Mouse (Mus musculus) T-helper 2 cell (primary cell): ENCODE measurements around the gene 1110008P14Rik.
"Not testable (repeated sequence)": the region's sequence is repeated elsewhere in the genome, so short reads cannot be mapped to it uniquely, and the experiment has no call there.

Experiments used
- in situ Hi-C: fragments of 300-600 bp; cut with MboI, MseI; formaldehyde crosslinking; loops from one replicate; pipeline ENCODE4 v1.15.1; 2025; ENCODE audit warnings: high pct_unique_total_duplicates

1110008P14Rik gene

DNA sequence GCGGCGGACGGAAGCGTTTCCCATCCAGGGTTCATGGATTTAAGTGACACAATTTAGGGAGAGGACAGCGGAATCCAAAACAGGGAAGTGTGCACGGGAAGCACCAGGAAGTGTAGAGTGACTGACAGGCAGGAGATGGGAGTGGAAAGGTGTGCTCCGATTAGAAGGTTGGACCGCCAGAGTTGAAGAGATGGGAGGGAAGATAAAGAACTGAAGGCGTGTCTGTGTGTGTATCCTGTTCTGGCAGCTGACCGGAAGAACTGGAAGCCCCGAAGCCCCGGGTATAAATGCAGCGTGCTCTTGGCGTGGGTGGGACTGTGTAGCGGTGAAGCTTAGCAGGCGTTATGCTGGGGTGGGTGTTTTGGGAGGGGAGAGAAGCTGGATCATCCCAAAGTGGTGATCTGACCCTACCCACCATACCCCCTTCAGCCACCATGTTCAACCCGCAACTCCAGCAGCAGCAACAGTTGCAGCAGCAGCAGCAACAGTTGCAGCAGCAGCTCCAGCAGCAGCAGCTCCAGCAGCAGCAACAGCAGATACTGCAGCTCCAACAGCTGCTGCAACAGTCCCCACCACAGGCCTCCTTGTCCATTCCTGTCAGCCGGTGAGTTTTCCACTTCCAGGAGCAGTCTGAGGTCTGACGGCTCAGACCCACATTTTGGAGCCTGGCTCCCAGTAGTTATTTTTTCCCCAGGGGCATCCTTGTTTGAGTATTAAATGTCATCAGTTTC, 18.2 kb downstream of the 1110008P14Rik start:
- in situ Hi-C loops: no loop called here

DNA sequence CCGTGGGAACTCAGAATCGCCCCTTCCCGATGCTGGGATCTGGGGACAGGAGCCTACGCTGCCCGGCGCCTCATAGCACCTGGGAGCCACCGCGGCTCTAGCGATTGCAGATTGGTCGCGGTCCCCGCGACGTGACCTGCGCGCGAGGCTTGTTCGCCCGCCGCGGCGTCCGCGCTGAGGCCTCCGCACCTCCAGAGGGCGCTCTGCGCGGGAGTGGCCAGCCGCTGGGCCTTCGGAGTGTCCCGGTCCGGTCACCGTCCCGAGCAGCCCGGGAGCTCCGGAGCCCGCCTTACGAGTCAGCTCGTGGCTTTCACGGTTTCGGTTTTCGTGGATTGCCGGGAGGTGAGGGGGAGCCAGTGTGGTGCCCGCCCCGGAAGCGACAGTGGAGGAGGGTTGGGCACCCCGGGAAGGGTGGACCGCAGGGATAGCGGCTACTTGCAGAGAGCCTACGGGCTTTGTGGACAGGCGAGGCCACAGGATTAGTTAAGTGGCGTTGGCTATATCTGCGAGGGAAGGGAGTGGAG, 18.9 kb downstream of the 1110008P14Rik start:
- in situ Hi-C loops: no loop called here

DNA sequence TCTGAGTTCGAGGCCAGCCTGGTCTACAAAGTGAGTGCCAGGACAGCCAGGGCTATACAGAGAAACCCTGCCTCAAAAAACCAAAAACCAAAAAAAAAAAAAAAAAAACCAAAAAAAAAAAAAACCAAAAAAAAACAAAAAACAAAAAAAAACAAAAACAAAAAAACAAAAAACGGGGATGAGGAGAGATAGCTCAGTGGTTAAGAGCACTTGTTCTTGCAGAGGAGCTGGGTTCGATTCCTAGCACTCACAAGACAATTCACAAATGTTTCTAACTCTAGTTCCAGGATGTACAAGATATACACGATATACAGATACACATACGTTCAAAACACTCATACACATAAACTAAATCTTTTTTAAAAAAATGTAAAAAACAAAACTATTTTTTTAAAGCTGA, 19.5 kb downstream of the 1110008P14Rik start:
- in situ Hi-C loops: not testable (repeated sequence)

DNA sequence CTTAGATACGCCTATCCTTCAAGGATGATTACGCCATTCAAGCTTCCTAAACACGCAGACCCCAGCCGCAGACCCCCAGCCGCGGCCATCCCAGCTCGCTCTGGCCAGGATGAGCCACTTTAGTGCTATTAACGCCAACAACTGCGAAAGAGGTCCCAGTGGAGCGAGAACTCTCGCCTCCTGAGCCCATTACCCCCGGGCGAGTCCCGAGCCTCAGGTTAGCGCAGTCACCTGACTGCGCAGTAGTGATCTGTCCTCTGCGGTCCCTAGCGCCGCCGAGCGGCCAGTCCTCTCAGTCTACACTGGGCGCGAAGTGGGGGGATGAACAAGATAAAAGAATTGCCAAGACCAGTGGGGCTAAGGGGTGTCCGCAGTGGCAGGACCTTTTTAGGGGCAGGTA, 20.3 kb downstream of the 1110008P14Rik start:
- in situ Hi-C loops: no loop called here

DNA sequence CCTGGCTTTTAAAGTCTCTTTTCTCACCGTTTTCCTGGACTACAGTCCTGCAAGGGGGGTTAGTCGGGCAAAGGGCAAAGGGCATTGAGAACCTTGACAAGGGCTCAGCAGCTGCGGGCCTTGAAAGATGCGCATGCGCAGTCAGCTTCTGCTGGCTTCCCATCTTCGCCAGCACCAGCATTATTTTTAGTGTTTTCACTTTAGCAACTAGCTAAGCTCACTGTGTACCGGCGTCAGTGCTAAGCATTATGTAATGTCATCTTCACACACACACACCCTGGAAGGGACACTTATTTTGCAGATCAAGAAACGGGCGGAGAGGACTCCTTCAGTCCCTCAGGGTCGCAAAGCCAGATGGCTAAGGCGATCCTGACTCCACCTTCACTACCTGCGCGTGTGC, 21.0 kb downstream of the 1110008P14Rik start:
- in situ Hi-C loops: no loop called here

DNA sequence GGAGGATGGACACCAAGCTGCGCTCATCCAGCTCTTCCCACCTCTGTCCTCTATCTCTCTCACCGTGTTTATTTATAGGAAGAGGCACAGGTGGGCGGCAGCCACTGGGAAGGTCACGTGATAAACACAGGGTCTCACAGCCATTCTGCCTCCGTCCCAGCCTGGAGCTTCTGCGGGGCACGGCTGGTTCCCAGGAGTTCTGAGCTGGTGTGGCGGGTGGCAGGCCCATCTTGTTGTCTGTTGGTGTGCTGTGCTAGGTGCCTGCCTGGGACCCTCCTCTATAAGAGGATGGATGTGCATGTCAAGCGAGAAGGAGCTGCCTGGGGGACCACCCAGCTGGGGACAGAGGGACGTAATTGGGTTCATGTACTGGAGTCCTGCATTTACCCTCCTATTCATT, 23.4 kb downstream of the 1110008P14Rik start:
- in situ Hi-C loops: no loop called here

DNA sequence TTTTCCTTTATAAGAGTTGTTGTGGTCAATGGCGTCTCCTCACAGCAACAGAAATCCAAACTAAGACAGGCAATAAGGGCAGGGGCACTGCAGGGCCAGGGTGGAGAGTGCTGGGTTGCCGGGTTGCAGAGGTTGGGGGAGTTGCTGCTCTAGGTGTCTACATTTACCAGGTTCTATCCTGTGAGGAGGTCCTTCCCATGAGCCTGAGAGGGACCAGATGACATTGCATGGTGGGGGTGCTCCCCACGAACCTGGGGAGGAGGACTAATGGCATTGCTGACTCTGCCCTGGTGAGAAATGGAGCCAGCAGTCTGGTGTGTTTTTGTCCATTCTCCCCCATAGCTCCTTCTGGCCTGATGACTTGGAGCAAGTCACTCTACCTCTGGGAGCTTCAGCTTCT, 24.0 kb downstream of the 1110008P14Rik start:
- in situ Hi-C loops: no loop called here

DNA sequence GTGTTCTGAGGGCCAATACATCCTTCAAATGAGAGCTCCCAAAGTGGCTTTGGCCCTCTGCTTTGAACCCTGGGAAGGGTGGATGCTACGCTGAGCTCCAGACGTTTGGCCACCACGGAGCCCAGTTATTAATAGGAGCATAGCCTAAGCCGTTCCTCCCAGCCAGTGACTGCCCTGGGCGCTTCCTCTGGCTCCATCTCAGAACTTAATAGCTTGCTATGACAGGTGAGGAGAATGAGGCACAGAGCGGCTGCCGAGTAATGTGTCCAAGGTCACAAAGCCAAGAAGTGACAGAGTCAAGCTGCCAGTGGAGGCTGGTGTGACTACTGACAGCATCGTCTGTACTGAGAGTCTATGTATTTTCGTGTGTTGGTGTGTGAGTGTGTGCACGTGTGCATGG, 25.5 kb downstream of the 1110008P14Rik start:
- in situ Hi-C loops: no loop called here

DNA sequence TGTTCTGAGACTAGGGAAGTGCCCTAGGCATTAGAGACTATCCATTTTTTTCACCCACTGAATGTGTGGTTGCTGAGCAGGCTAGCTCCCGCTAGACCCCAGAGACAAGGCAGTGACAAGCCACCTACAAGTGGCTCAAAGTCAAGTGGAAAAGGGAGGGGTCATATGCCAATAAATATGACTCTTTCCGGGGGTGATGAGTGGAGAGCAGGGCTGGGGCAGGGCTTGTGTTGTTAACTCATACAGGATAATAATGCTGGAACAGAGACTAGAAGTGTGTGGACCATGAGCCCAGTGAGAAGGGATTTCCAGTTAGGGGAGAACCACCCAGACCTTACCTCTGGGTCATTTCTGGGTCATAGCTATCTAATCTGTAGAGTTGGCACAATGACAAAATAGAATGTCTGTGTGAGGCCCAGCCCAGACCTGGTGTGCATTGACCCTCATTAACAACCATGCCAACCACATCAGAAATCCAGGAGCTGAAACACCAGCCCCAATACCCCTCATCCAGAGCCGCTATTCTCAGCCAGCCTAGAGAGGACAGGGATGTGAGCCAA, 27.3 kb downstream of the 1110008P14Rik start:
- in situ Hi-C loops: no loop called here

DNA sequence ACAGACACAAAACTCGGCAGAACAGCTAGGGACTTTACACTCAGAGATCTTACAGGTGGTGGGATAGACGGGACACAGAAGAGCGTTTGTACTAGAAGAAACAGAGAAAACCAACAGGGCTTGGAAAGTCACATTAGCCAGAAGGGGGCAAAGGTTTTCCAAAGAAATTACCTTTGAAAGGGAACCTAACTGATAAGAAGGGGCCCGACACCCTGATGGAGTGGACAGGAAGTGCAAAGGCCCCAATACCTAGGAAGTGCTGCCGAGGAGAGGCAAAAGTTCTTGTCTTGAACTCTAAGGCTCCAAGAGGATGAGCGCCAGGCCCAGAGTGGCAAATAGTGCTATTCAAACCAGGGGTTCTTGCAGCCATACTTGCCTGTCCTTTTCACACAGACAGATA, 27.9 kb downstream of the 1110008P14Rik start:
- in situ Hi-C loops: no loop called here

DNA sequence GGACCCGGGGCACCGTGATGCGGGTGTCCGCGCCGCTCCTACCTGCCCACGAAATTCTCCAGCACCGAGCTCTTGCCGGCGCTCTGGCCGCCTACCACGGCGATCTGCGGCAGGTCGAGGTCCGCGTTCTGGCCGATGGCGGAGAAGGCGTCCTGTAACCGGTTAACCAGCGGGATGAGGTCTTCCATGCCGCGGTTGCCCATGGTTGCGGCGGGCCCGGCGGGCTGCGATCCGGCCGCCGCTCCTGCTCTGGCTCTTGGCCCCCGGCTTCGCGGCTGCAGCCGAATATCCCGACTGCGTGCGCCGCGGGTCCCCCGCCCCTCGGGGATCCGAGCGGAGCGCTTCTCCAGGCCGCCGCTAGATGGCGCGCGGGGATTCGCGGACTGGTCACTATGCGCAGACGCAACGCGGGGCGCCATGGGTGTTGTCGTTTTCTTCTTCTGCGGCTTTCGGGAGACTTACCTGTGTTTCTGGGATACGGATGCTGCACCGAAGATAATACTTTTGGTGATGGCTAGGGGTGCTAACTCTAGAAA, 28.7 kb downstream of the 1110008P14Rik start, which contains the start of gene Dnm1:
Gene Dnm1, minus strand, starts transcription at position 332 of the 536 bp plus-strand sequence.
- in situ Hi-C loops: no loop called here

DNA sequence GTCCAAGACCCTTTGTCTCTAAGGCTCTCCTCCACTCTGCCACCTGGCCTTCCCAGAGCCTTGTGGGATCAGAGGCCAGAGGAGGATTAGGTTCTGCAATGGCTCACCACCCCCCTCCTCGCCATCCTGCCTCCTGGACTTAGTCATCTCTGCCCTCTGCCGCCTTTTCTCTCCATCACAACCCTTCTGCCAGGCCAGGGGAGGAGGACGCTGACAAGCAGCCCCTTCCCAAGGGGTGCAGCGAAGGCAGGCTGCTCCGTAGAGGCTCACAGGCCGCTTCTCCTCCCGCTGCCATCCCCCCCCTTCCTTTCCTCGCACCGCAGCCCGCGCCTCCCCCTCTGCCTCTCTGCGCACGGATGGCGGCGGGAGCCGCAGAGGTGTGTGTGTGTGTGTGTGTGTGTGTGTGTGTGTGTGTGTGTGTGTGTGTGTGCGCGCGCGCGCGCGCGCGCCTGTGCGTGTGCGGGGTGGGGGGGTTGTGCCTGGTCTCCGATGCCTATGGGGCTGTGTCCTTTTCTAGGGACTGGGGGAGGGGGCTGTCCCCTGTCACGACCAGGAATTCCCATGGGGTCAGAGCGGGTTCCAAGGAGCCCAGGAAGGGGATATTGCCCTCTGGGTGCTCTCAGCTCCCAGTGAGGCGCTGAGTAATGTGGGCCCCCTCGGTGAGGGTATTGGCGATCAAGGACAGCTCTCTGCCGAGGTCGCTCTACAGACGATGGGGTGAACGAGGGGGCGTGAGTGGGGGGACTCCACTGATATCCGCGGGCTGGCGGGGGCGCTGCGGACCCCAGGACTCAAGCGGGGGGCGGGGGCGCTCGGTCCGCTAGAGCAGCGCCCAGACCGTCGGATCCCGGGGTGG, 29.4 kb downstream of the 1110008P14Rik start, which contains the start of gene Ciz1:
Gene Ciz1, plus strand, starts transcription at position 177 of the 856 bp plus-strand sequence.
- in situ Hi-C loops: no loop called here

DNA sequence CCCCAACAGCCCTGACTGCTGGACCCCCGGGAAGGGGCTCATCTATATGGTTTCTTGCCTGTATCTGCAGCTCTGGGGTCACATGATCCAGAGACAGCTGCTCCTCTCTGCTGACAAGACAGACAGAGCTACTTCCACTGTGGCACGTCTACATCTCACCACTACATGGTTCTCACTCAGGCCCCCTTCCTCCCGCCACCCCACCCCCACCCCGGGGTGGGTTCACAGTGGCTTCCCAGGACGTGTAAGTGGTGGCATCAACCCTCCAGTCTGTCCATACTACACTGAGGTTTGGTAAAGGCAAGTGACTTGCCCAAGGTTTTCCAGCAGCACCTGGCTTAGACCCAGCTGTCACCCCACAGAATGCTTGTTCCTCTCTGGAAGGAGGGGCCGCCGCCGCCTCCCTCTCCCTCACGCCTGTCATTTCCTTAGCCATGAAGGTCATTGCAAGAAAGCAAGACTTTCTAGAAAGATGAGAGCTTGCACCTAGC, 30.2 kb downstream of the 1110008P14Rik start:
- in situ Hi-C loops: no loop called here

DNA sequence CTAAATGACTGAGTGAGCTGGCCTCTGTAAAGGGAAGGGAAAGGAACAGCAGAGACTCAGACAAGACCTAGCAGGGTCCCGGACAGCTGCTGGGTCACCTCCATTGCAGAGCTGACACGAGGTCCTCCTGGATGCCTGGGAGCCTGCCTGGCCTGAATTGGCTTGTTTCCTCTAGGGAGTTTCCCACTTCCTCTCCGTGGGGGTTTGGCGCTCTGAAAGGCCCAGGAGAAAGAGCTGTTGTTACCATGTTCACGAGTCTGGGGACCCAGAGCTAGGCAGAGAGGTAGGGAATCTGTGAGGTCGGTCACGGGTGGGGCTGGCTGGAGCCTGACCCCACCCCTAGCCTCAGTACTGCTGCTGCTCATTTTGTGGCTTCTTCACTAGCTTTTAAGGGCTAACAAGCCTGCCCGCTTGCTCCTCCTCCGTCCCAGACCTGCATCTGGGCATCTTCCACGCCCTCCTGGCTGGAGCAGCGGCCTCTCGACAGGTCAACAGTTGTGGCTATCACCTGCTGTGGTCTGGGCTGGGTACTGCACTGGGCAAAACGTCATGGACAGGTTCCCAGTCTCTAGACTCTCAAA, 31.2 kb downstream of the 1110008P14Rik start:
- in situ Hi-C loops: no loop called here

DNA sequence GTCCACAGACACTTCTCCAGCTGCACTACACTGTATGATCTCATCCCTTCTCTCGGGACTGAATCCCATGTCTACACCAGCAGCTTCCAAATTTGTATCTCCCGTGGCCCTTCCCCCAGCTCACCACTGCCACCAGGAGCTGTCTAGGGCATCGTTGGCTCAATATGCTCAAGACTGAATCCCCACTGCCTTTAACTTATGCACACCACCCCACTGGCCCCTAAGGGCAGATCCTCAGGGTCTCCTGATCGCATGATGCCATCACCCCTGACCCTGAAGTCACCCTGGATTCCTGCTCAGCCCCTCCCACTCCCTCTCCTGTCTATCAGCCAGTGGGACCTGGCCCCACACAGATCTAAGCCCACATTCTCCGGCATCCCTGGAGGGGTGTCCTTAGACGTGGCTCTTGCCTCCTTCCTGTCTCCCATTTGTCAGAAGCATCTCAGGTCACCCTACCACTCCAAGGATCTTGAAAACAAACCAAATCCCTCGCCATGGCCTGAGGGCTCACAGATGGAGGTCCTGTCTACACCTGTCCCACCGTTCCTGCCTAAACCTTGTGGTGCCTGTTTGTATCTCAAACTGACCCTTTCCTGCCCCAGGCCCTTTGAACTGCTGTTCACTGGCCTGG, 32.0 kb downstream of the 1110008P14Rik start:
- in situ Hi-C loops: no loop called here

DNA sequence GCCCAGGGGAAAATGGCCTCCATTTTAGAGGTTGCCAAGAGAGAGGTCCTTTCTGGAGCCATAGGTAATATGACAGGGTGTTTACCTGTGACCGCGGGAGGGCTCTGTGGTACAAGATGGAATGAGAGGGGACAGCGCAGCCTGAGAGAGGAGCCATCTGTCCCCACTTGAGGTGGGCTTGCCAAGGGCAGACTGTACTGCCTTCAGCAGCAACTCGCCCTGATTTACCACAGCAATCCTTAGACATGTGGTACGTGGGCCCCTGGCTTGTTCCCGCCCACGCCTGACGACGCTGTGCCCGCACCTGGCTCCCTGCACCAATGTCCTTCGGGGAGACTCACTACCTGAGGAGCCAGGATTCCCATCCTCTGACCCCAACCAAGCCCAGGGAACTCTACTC, 33.4 kb downstream of the 1110008P14Rik start:
- in situ Hi-C loops: no loop called here

DNA sequence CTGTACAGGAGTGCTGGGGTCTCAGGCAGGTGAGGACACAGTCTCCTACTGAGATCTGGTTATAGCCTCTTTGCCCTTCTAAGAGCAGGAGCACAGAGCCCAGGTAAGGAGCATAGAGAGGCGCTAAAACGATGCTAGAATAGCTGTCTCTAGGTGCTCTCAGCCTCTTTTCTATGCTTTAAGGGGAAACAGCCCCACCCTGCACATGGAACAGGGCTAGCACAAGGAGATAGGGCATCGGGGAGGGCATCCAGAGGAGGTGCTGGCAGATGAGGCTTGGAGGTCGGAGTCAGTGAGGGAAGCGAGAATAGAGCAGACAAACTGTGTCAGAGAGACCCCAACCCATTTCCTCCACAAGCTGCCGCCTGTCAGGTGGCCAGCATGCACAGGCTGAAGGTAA, 34.7 kb downstream of the 1110008P14Rik start:
- in situ Hi-C loops: no loop called here

DNA sequence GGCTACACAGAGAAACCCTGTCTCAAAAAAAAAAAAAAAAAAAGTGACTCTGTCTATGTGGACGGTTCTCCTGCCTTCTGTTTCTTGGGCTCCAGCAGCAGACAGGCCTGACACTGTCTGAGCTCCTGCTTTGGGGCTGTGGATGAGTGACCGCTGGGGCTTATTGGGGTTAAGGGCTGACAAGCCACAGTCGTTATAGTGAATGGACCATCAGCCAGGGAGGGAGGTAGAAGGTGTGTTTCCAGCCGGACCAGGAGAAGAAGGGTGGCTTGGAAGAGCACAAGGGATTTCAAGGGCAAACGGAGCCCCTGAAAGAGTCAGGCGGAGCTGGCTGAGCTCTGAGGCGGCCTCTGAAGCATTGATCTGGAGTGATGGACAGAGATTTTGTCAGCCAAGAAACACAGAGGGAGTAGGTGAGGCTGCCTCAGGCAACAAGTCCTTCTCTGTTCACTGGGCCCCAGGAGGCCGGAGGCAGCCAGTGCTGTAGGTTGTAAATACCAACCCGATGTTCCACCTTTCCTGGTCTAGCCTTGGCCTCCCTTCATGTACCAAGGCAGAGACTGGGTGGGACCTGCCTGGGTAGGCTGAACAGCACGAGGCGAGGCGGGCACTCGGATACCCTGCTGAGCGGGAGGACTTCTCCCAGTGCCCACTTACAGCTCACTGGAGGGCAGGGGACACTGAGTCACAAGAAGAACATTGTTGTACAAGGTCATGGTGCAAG, 37.0 kb downstream of the 1110008P14Rik start:
- in situ Hi-C loops: no loop called here

DNA sequence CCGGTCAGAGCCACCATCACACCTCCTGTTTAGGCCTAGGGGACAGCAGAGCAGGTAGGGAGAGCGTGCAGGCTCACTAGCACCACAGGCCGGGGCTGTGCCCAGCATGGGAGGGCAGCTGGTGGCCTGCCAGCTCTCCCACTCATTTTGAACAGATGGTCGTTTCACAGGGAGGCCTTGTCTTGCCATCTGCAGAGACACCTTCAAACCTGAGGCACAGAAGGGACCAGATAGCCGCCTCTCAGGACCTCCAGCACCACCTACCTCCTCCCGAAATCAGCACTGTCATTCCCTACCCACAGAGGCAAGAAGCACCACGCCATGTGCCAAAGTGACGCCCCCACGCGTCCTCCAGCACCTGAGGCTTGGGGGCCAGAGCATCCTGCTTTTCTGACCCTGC, 37.7 kb downstream of the 1110008P14Rik start:
- in situ Hi-C loops: no loop called here

DNA sequence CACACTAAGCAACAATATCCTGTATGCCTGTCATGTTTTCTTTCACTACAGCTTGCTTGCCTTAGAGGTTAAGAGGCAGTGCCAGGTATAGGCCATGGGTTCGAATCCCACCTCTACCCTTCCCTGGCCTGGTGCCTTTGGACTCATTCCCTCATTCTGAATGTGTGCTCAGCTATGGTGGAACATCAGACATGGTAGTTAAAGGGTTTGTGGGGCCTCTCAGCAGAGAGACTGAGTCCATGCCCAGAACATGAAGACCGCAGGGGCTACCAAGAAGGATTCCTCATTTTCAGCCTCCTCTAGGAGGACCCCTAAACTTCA, 38.4 kb downstream of the 1110008P14Rik start:
- in situ Hi-C loops: no loop called here
